Mouse (Mus musculus): ENCODE measurements around the gene Psmg4.

DNA sequence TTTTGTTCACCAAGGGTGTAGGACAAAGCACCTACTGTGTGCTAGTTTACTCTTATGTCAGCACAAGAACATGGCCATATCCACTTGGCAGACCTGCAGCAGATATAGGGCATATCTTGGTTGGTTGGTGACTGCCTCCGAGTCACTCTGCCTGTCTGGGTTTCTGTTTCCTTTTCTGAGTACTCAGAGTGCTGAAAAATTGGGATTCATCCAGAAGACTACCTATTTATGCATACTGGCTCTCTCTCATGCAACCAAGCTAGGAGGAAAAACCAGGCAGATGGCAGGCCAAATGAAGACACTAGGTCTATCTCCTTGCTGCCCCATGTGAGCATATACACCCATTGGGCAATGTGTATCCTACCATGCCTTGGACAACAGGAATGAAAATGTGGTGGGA, 32.9 kb downstream of the Psmg4 start:
- TF ChIP-seq CTCF (conservative IDR thresholded peaks at IDR 0.05; ENCODE audit: low read length), result no peak
- TF ChIP-seq POU5F1 (IDR thresholded peaks at IDR 0.05; ENCODE audit: borderline replicate concordance, low read length), result no peak
- no peak for TF ChIP-seq NANOG (IDR thresholded peaks at IDR 0.05; ENCODE audit: borderline replicate concordance, low read length)
